Mouse (Mus musculus): ENCODE results near the gene Arpc2. TPM values are rescaled to one million over a fixed set of nuclear protein-coding genes. Genes with fewer than 3 reads are reported as not detected.

Gene Arpc2
- total RNA-seq, 2 experiments from 2014 or later: 69.4 to 228 TPM

DNA sequence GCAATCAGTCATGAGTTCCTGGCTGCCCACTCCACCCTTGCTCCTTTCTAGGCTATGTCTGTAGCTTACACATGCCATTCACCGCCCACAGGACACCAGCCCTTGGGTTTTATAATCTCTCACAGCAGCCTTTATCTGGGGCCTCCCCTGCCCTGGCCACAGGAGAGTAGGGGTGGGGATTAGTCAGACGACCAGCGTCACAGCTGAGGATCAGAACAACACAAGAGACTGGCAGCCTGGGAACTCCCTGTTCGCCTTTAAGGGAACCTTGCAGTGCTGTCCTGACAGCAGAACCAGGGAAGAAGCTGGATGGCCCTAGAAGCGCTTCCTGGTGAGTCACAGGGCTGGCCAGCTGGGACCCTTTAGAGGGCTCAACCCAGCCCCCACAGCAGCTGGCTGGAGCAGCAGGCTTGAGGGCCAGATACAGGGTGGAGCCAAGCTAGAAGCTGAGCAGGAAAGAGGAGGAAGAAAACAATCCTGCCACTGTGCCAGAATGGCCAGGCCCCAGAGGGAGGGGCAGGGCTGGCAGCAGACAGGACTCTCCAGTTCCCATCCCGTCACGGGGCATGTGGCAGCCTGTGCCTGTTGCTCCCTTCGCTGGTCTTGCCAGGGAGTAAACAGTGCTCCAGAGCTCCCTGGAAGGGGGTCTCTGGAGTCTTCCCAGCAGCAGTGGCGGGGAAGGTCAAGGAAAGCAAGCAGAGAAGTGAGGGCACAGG lies 59.7 kb downstream of the Arpc2 start:
- peak; percentile 86 for ATAC-seq (replicated peaks; ENCODE audit: low FRiP score, poor library complexity, severe bottlenecking)

DNA sequence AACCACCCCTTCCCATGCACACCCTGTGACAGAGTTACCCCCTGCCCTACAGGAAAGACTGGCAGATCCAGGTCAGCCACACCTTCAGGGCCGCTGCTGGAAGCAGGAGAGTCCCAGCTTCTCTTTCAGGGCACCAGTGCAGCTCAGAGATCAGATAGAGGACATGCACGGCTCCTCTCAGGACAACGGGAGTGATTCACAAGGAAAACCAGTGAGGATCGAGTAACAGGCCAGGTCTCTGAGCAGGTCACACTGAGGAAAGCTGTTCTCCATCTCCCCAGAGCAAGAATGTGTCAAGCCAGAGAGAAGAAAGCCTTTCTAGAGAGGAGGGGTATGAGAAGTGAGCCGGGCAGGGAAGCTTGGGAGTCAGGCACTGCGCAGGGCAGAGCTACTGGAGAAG lies 60.6 kb downstream of the Arpc2 start:
- ATAC-seq (replicated peaks; ENCODE audit: low FRiP score, poor library complexity, severe bottlenecking): no peak

DNA sequence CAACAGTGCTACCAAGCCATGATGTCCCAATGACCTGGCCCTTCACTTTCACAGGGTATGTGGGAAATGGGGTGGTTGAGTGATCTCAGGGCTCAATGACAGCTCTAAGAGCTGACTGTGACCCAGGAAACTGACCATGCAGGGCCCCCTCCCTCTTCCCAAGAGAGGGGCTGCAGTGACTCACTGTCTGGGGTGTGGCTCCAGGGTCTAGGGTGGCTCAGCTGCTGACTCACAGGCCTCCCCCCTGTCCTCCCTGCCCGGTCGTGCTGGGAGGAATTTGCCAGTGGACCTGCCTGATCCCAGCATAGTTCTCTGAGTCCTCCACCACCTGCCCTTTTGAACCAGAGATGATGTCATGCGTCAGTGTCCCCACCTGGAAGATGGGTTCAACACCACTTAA lies 61.4 kb downstream of the Arpc2 start:
- ATAC-seq (replicated peaks; ENCODE audit: low FRiP score, poor library complexity, severe bottlenecking): no peak

GRCm38 (mm10) chr1:74298157-74298750 lies 62.4 kb downstream of the Arpc2 start:
- ATAC-seq (replicated peaks; ENCODE audit: low FRiP score, poor library complexity, severe bottlenecking): no peak

DNA sequence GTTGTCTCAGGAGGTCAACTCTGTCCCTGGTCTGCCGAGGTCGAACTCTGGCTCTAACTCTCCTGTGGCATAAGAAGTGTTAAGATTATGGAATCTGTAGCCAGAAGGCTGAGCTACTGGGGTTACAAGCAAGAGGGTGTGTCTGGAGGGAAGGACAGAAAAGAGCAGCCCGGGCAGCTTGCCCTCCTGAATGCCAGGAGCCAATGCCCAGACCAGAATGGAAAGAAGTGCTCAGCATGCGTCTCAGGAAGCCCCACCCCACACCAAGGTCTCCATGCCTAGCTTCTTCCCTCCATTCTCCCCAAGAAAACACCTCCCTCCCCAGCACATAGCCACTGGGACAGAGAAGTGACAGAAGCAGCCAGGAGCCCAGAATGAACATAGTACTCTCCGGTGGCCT lies 63.1 kb downstream of the Arpc2 start:
- ATAC-seq (replicated peaks; ENCODE audit: low FRiP score, poor library complexity, severe bottlenecking): no peak

GRCm38 (mm10) chr1:74300347-74301110 lies 64.6 kb downstream of the Arpc2 start:
- no peak for ATAC-seq (replicated peaks; ENCODE audit: low FRiP score, poor library complexity, severe bottlenecking)

- no peak for ATAC-seq (replicated peaks; ENCODE audit: low FRiP score, poor library complexity, severe bottlenecking)
Observed at GRCm38 (mm10) chr1:74302229-74302628, 66.3 kb downstream of the Arpc2 start.

- ATAC-seq (replicated peaks; ENCODE audit: low FRiP score, poor library complexity, severe bottlenecking): no peak
Observed at GRCm38 (mm10) chr1:74302835-74303234, 67.0 kb downstream of the Arpc2 start.

- ATAC-seq (replicated peaks; ENCODE audit: low FRiP score, poor library complexity, severe bottlenecking): peak; percentile 89
Observed at GRCm38 (mm10) chr1:74303509-74304338, 67.8 kb downstream of the Arpc2 start.

- no peak for ATAC-seq (replicated peaks; ENCODE audit: low FRiP score, poor library complexity, severe bottlenecking)
Observed at GRCm38 (mm10) chr1:74304339-74304790, 68.5 kb downstream of the Arpc2 start.

GRCm38 (mm10) chr1:74304946-74305345 lies 69.1 kb downstream of the Arpc2 start:
- no peak for ATAC-seq (replicated peaks; ENCODE audit: low FRiP score, poor library complexity, severe bottlenecking)

- no peak for ATAC-seq (replicated peaks; ENCODE audit: low FRiP score, poor library complexity, severe bottlenecking)
Observed at GRCm38 (mm10) chr1:74305522-74305921, 69.6 kb downstream of the Arpc2 start, which contains the start of gene Tmbim1. Gene Tmbim1 (minus strand): TSS chr1:74305622.

DNA sequence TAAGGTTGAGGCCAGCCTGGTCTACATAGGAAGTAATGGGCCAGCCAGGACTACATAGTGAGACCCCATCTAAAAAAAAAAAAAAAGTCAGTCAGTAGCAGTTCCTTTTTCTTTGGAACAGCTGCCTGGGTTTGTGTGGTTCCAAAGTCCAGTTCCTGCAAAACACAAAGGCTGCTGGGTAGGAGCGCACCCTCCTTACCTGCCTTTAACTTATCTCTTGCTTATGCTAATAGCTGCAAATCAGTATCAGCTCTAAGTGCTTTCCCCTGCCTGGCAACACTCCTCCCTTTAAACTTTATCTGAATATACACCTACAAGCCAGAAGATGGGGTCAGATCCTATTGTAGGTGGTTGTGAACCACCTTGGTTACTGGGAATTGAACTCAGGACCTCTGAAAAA lies 71.3 kb downstream of the Arpc2 start:
- ATAC-seq (replicated peaks; ENCODE audit: low FRiP score, poor library complexity, severe bottlenecking): no peak

DNA sequence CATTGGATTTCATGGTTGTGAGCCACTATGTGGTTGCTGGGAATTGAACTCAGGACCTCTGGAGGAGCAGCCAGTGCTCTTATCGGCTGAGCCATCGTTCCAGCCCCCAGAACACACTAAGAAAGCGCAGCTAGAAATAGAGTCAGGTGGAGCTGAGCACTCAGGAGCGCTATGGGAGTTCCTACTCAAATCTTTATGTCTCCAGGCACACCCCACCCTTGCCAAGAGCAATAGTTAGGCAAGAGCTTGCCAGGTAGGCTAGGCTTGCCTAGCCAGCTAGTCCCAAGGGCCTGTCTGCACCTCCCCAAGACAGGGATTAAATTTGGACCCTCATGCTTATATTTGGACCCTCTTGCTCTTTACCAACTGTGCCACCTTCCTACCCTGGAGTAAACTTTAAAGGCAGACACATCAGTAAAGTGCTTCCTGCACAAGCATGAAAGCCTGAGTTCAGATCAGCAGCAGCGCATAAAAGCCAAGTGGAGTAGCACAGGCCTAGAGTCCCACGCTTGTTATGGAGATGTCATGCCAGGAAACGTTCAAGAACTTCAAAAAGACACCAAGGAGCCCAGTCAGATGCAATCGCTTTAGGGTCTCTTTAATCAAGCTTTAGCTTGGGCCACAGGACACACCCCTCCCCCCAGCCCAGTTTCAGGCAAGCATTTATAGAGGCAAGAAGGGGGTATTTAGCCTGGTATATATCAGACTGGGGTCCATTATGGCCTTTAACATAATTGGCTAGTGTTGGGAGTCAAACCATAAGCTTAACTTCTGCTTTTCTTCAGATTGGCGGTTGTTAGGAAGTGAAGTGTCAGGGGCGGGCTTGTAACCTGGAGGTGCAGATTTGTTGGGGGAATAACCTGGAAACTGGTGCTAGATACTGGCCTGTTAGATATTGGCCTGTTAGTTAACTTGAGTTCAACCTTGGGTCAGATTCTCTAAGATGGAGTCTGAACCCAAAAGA lies 72.4 kb downstream of the Arpc2 start:
- ATAC-seq (replicated peaks; ENCODE audit: low FRiP score, poor library complexity, severe bottlenecking): no peak

GRCm38 (mm10) chr1:74309767-74310166 lies 73.9 kb downstream of the Arpc2 start:
- ATAC-seq (replicated peaks; ENCODE audit: low FRiP score, poor library complexity, severe bottlenecking): no peak

GRCm38 (mm10) chr1:74313049-74313692 lies 77.3 kb downstream of the Arpc2 start:
- ATAC-seq (replicated peaks; ENCODE audit: low FRiP score, poor library complexity, severe bottlenecking): peak; percentile 67

DNA sequence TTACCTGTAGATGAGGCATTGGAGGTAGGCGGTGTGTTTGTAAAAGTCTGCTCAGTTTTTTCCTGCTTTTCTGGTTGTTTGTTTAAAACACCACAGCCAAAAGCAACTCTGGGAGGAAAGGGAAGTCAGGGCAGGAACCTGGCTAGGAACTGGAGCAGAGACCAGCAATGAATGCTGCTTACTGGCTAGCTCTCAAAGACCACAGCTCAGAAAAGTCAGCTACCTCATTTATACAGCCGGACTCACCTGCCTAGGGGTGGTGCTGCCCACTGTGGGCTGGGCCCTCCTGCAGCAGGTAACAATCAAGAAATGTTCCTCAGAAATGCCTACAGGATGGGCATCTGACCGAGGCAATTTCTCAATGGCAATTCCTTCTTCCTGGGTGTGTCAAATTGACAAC lies 78.9 kb downstream of the Arpc2 start:
- no peak for ATAC-seq (replicated peaks; ENCODE audit: low FRiP score, poor library complexity, severe bottlenecking)

- ATAC-seq (replicated peaks; ENCODE audit: low FRiP score, poor library complexity, severe bottlenecking): no peak
Observed at GRCm38 (mm10) chr1:74316114-74316827, 80.4 kb downstream of the Arpc2 start.

Data from erythroid progenitor cell, adult 5-6 weeks (primary cell).